Mouse (Mus musculus) c-Kit-positive CD71-negative TER-119-negative erythroid progenitor cells, embryonic 14.5 days (primary cell): Measurements from ENCODE around the gene Smco4.
A peak's percentile ranks its signal among the peaks of the same experiment; 100 is the strongest.
"Not testable (repeated sequence)": the region's sequence is repeated elsewhere in the genome, so short reads cannot be mapped to it uniquely, and the experiment has no call there.

Experiments
- DNase-seq: peaks from one replicate; pipeline ENCODE4 v3.0.0-alpha.2; 2013; ENCODE audit warnings: low read depth

Gene Smco4

DNA sequence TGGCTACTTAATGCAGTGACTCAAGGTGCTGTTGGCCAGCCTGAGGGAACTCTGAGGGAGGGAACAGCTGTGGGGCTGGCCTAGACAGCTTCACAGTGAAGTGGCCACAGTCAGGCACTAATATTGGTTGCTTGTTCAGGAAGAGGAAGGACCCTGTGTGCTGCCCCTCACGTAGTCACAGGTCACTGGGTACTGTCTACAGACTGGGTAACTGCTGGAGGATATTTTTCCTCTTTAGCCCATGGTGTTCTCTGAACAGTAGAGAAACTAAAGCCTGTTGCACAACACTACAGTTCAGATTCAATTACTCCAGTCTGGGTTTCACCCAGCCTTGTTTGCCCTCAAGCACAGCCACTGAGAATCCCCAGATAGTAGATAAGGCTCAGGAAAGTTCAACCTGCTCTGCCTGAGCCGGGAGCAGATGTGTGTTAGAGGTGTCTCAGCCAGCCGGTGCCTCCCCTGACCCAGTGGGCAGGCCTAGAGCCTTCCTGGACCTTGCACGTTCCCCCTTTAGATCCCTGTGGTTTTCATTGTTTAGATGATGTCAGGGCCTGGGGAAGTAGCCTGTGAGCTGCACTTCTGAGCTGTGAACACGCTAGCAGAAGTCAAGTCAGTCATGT, 48.6 kb downstream of the Smco4 start:
- peak; percentile 12 for DNase-seq

DNA sequence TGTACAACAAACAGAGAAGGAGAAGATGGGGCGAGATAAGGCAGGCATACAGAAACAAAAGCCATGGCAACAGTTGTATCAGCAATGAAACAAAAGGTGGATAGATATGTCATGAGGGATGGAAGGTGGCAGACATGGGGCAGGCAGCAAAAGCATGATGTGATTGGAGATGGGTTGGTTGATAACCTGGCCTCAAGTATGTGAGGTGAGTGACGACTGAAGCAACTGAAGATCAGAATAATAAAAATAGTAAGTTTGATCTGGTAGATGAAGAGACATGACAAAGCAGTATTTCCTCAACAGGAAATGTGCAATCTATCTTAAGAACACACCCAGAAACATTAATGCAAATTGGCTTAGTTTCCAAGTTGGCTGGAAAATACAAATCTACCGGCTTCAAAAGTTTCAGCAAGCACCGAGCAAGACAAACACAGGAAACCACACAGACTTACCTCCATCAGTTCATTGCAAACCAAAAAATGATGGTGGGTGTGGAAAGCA, 57.3 kb downstream of the Smco4 start:
- DNase-seq: no peak

DNA sequence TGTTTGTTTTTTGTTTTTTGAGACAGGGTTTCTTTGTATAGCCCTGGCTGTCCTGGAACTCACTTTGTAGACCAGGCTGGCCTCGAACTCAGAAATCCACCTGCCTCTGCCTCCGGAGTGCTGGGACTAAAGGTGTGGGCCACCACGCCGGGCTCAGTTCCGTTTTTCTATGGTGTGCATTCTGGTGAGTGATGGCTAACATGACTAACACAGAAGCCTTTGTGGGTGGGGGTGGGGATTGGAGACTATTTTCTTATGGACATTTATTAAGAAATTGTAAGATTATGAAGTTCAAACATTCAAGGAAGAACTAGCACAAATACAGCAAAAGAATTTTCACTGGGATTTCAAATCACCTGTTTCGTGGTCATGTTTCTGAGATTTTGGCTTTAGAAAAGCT, 57.8 kb downstream of the Smco4 start:
- not testable (repeated sequence) for DNase-seq

DNA sequence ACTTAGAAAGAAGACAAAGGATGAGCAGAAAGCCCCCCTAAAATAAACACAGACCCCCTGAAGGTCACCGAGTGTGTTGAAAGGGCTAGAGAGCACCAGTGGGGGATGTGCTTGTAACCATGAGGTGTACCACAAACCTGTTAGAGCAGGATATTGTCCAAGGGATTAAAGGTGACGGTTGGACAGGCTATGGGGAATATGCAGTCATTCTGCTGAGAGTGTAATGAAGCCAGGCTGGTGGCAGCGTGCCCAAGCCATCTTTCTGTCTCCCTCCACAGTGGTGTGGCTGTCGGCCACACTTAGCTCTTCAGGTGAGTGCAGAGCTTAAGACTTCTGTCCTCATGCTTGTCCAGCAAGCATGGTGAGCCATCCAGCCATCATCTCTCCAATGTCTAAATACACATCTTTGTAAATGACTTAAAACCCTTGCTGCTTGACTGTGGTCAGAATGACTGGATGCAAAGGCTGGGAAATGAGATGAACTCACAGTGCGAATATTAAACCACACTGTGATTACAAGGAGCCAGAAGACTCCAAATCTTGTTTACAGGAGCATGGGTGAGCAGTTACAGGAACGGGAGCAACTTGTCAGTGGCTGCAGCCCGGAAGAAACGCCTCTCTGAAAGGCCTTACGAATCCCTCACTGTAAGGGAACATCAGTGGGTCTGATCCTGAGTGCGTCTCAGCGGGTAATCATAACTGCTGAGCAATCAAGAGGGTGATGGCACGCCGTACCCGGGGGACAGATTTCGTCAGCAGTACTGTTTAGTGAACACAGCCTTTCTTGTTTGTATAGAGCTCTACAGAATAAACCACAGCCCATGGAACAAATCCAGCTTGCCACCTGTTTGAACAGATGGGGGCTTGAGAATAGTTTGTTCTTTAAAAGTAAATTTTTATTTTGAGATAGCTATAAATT, 59.0 kb downstream of the Smco4 start:
- DNase-seq: no peak

- no peak for DNase-seq
These were observed 60.1 kb downstream of the Smco4 start for GRCm38 (mm10) chr9:15553322-15553721.

- no peak for DNase-seq
These were observed 67.2 kb downstream of the Smco4 start for GRCm38 (mm10) chr9:15560451-15560850.

- DNase-seq: no peak
These were observed 69.1 kb downstream of the Smco4 start for GRCm38 (mm10) chr9:15562353-15562752.

DNA sequence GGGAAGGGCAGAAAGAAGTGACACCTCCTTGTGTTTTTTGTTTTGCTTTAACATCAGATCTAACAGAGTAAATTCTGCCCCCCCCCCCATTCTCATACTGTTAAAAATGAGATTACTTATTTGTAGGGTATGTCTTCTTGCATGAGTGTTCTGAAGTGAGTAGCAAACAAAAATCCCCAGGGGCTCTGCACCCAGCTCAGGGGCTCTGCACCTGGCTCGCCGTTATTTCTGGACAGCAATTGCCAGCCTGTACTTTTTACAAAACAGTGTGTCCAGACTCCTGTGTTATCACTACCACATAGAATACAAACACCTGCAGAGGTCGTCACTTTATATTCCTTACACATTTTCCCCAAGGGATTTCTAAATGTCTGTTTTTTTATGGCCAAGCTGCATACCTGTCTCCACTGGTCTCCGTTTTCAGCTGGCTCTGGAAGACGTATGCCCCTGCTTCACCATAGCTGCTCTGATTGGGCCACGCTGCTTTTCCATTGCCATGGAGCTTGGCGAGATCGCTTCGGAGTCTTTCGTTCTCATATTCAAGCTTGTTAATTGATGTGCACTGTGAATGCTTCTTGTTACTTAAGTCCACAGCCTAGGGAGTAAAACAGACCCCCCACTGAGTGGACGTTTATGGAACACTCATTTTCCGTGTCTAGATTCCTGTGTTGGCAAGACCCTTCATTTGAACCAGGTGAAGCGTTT, 81.7 kb downstream of the Smco4 start:
- DNase-seq: no peak

DNA sequence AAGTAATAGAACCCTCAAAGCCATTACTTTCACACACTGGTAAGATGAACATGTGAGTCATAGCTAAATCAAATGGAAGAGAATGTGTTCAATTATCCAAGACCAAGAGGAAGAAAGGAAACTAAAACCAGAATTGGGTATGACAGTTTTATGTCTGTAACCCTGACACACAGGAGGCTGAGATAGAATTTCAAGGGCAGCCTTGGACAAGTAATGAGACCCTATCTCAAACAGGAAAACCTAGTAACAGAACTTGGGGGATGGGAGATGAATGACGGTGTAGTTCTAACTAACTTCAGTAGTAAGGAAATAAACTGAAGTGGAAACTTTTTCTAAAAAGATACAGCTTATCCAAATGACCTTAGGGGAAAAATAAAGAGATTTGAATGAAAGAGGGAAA, 85.2 kb downstream of the Smco4 start:
- no peak for DNase-seq

- DNase-seq: no peak
These were observed 85.7 kb downstream of the Smco4 start for GRCm38 (mm10) chr9:15578946-15579345.

GRCm38 (mm10) chr9:15580176-15580575, 86.9 kb downstream of the Smco4 start:
- no peak for DNase-seq

DNA sequence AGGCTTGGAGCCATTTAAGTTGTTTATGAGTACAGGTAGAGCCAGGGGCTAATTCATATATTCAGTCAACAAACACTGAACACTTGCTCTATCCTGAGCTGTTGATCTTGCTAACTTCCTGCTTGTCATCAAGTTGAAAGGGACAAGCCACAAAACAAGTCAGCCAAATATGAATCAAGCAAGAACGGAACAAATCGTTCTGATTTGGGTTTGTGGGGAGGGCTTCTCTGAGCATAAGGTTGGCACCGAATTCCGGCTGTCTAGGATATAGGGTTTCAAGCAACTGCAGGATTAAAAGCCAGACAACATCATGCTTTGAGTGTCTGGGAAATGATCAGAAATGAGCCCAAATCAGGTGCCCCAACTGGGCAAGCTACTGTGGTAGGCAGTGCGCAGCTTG, 88.8 kb downstream of the Smco4 start:
- DNase-seq: no peak

- no peak for DNase-seq
These were observed 91.0 kb downstream of the Smco4 start for GRCm38 (mm10) chr9:15584209-15584608.

GRCm38 (mm10) chr9:15585956-15586355, 92.7 kb downstream of the Smco4 start:
- no peak for DNase-seq

DNA sequence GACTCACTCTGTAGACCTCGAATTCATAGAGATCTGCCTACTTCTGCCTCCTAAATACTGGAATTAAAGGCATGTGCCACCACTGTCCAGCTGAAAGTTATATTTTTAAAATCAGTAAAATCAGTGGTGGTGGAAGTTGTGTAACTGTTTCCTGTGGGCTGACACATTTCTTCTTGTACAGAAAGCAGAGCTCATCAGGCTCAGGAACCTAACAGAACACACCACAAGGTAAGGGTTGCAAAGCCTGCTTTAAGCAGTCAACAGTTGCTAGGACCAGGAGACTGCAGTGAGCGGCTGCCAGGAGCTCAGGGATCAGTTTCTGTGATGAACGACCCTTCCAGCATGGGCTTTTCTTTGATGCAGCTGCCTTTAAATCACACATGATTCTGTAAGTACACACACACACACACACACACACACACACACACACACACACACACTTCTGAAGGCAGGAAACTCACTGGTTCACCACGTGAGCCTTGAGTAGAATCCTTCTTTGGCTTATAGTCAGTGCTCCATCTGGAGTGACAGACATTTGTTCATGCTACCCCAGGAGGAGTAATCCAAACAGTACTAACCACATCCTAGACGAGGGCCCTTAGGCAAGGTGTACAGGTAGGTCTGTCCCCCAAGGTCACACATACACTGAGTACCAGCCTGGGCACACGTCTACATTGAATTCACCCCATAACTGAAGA, 94.1 kb downstream of the Smco4 start:
- no peak for DNase-seq

DNA sequence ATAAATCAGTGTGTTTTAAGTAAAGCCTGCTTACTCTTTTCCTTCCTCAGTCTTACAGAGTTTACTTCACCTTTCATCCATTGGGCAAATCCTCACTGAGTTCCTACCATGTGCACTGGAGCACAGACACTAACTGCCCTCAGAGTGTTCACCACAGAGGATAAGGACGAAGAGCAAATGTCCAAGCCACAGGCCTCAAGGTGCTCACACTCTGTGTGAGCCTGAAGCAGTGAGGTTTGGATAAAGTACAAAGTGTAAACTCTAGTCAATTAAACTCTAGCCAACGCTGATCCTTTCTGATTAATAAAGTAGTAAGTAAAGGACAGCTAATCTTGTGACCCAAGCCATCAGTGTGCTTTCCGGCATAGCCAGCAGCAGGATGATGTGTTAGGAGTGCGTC, 100.9 kb downstream of the Smco4 start:
- DNase-seq: no peak
